Mouse (Mus musculus) retina, adult 2 months (tissue): ENCODE measurements around the gene Mon2.
"Not testable (repeated sequence)": the region's sequence is repeated elsewhere in the genome, so short reads cannot be mapped to it uniquely, and the experiment has no call there.

Source experiments
- DNase-seq: peaks from one replicate; pipeline ENCODE4 v3.0.0-alpha.2; 2012; ENCODE audit warnings: low read depth, low spot score

The Mon2 gene

DNA sequence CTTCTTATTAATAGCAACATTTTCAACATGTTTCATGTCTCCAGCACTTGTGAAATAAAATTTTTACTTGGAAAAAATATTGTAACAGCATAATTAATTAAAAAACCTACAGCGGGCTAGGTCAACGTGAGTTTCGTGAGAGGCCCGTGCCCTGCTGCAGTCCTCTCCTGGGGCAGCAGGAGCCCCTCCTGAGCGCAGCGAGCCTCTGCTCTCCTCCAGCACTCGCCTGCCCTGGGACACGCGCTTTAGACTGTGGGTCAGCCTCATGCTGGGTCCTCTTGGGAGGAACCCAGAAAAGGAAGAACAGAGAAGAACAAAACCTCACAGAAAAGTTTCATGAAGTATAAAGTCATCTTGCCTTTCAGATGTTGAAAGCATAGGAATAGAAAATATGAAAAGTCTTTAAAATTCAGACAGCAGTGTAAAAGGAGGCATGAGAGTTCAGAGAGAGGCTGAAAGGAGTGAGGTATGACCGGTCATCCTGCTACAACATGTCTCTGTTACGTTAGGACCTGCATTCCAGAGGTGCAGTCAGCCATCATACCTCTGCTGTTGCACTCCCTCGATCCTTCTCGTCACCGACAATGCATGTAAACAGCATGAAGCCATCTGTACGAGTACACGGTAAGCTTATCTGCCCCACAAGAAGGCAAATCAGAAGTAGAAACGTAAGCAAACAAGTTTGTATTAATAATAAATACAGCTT is 81.8 kb downstream of the Mon2 start:
- no peak for DNase-seq

DNA sequence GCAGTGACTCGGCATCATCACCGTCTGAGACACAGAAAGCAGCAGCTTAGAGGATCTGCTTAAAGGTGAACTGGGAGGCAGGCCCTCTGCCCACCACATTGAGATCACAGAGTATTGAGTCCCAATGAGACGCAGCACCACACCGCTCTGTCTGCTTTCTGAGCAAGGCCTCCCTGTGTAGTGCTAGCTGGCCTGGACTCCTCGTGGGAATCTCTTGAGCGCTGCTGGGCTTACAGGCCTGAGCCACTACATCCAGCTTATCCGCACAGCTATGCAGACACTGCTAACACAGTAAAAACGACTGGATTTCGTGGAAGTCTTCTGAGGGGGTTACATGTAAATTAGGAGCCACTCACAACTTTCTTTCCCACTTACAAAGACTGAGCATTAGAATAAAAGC is 84.7 kb downstream of the Mon2 start:
- DNase-seq: no peak

DNA sequence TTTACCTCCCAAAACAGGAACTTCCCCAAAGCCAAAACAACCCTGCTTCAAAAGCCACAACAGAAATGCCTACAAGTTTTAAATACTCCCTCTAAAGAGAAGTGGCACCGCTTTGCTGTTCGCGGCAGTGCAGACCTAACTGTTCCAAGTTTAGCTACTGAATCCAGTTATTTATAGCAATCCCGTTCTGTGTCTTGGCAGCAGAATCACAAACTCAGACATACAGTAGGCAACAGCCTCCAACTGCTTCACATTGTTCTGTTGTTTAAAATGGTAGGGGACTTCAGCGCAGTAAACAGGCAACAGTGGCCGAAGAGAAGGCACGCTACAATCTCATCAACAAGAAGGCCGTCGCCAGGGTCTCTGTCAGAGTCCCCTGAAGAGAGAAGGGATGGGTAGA is 85.3 kb downstream of the Mon2 start:
- DNase-seq: no peak

GRCm38 (mm10) chr10:122990606-122991005 is 85.7 kb downstream of the Mon2 start:
- DNase-seq: no peak

GRCm38 (mm10) chr10:122989916-122990315 is 86.4 kb downstream of the Mon2 start:
- DNase-seq: no peak

GRCm38 (mm10) chr10:122988372-122988771 is 87.9 kb downstream of the Mon2 start:
- DNase-seq: no peak

DNA sequence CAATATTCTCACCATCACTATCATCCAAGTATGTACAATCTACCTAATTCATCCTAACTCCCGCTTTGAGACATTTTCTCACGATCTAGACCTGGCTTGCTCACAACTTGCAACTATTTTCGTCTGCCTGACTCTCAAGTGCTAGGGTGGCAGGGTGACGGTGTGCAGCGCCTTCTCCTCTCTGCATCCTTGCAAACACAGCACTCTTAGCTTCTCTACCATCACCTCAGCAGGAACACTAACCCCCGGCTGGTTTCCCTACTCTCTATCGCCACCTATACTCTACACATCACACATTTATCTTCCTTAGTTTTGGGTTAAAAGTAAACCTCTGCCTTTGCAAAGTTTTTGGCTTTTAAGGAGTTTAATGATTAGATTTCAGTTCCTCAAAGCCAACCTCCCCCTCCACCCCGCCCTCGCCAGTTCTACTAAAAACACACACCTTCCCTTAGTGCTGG is 88.6 kb downstream of the Mon2 start:
- DNase-seq: no peak

GRCm38 (mm10) chr10:122986320-122987225 is 89.7 kb downstream of the Mon2 start:
- no peak for DNase-seq

- DNase-seq: peak; percentile 68
These were observed 90.6 kb downstream of the Mon2 start for GRCm38 (mm10) chr10:122985515-122986319.

- no peak for DNase-seq
These were observed 91.1 kb downstream of the Mon2 start for GRCm38 (mm10) chr10:122985252-122985514.

DNA sequence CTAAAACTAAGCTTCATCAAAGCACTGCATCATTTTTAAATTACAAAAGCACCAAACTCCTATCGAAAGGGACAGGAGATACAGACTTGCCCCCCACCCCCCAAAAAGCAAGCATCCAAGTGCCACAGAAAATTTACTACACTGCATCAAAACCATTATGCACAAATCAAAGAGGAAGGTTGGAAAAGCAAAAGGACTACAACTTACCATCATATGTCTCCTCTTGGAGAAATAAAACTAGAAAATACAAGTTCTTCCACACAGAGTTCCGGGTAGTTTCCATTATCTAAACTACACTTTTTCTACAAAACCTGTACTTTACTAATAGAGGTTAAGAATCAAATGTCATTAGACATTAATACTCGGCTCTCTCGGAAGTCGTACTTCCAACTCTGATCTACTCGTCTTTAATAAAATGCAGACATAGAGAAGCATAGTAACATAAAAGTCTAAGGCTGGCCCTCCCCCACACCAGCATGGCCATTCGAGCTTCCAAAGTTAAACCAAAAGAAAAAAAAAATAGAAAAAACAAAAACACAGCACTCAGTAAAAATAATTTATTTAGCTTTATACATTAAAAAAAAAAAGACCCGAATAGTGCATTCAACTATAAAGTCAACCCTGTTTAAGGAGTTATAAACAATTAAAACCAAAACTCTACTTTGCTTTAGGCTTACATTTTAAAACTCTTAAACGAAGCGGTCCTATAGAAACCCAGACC is 91.6 kb downstream of the Mon2 start:
- no peak for DNase-seq

DNA sequence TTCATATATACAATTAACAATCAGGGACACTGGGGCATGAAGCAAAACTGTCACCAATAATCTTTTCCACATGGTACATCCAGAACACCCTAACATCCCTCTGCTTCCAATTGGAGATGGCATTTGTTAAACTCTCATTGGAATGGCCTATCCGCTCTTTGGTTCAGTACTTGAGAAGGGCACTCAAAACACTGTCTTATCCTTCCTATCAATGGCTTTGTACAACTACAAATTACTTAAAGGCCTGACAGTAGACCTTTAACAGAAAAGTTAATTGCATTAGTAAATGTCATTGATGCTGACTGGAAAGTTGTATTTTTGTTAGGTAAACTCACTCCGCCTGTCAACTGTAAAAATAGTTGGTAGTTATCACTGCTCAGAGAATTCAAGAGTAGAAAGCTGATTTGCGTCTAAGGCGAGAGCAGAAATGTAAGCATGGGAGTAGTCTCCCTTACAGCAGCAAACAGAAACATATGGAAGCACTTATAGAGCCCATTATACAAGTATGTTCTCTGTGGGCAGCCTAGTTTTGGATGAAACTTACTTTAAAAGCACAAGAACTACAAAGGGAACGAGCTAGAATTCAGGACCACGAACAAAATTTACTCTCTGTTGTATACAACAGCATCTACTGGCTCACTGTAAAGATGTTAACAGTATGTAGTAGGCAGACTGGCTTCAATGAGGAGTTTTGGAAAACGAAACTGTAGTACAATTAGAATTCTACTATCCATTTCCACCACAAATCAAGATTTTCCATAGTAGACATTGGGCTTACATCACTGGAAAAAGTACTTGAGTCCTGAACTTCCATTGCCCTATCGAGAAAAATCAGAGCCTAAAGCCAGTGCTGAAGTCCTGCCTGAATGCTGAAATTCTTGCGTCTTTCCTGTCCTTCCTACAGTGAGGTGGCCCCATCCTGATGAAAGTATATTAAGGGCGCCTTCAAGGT is 92.5 kb downstream of the Mon2 start:
- DNase-seq: no peak

- DNase-seq: no peak
These were observed 93.3 kb downstream of the Mon2 start for GRCm38 (mm10) chr10:122982909-122983578.

DNA sequence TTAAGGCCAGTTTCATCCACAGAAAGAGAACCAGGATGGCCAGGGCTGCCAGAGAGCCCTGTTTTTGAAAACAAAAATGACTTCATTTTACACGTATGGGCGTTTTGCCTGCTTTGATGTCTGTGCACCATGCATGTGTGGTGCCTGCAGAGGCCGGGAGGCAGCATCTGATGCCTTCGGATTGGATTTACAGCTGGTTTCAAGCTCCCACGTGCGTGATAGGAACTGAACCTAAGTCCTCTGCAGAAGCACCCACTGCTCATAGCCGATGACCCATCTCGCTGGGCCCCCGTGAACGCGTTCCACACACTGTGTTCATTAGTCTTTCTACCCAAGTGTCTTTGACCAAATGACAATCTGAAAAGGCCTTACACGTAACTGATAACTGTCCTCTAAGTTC is 96.2 kb downstream of the Mon2 start:
- DNase-seq: no peak

GRCm38 (mm10) chr10:122979356-122979755 is 96.9 kb downstream of the Mon2 start:
- DNase-seq: no peak

DNA sequence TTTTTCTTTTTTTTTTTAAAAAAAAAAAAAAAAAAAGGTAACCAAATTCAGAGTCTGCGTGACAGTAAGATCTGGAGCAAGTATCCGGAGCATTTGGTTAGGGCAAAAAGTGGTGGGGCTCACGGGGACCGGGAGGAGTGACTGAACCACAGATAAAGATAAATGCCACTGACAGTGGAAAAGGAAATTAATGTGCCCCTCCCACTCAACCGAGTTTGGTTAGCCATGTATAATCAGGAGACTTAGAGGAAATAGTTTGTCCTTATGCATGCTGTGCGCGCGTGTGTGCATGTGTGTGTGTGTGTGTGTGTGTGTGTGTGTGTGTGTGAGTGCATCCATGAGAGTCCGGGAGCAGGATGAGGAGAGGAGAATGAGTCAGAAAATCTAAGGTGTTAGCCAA is 100.3 kb downstream of the Mon2 start:
- no peak for DNase-seq

GRCm38 (mm10) chr10:122973241-122973640 is 103.1 kb downstream of the Mon2 start:
- DNase-seq: no peak

GRCm38 (mm10) chr10:122970188-122970587 is 106.1 kb downstream of the Mon2 start:
- DNase-seq: no peak

GRCm38 (mm10) chr10:122966421-122966820 is 109.9 kb downstream of the Mon2 start:
- DNase-seq: no peak

DNA sequence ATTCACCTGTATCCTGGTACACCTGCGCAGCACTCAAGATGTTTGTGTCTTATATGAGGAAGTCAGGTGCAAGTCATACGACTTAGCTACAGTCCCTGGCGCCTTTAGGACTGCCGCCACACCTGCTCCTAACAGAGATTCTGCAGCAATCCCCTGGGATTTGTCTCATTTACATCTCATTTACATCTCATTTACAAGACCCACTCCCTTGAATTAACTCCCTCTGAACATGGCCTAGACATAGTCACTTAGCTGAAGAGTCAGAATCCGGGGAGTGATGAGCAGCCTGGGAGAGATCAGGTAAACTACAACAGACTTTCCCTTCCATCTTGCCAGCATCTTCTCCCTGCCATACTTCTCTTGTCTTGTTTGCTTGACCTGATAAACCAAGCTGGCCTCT is 110.7 kb downstream of the Mon2 start:
- not testable (repeated sequence) for DNase-seq
